Mouse (Mus musculus): ENCODE data around the gene Tfrc. TPM values are rescaled to one million over a fixed set of nuclear protein-coding genes. Genes with fewer than 3 reads are reported as not detected.

Tfrc gene
- polyA plus RNA-seq, 1 experiment from 2014 or later, result 48.6 TPM

DNA sequence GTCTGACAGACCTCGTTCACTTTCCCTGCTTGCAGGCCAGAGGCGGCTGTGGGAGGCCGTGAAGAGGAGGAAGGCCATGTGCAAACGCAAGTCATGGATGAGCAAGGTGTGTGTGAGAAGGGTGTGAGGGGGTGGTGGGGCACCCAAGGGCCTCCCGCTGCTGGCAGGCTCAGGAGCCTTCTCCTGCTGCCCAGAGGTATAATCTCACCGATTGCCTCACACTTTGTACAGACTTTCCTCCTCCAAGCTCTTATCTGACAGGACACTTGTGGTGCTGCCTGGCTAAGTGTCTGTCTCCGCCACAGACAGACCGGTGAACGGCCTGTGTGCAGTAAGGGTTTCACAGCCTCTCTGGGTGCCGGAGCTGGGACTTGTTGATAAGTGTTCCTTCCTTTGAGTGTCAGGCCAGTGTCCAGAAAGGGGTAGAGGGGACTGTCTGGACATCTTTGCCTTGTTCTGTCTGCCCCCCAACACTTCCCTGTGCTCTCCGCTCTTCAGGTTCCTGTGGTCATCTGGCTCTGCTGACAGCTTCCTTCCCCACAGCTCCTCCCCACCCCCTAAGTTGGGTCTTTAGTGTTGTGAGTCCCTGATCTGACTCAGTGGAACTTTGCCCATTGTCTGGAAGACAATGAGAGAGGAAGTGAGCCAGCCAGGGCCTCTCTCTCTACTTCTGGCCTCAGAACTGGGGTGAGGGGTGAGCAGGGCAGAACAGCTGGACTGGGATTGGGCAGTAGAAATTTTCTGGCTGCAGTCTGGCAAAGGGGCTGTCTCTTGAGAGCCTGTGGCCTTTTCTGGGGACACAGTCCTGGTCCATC lies 57.3 kb downstream of the Tfrc start:
- H3K27me3 ChIP-seq (replicated peaks), result no peaks in the 10 kb centered on the region
- H3K4me1 ChIP-seq, result peaks cover 40% of the 10 kb centered on the region
- H3K9me3 ChIP-seq, result no peaks in the 10 kb centered on the region
- H3K27ac ChIP-seq, result no peak overlapping the region
- peaks cover 24% of the 10 kb centered on the region for H3K36me3 ChIP-seq
- no peak overlapping the region for H3K9ac ChIP-seq
- no peak overlapping the region for H3K4me3 ChIP-seq
- no peak for ATAC-seq (ENCODE audit: low FRiP score, low read depth)
- no peak overlapping the region for H3K4me2 ChIP-seq (replicated peaks)
- WGBS, result 48% methylated on average over 11 of the region's 11 CpGs

DNA sequence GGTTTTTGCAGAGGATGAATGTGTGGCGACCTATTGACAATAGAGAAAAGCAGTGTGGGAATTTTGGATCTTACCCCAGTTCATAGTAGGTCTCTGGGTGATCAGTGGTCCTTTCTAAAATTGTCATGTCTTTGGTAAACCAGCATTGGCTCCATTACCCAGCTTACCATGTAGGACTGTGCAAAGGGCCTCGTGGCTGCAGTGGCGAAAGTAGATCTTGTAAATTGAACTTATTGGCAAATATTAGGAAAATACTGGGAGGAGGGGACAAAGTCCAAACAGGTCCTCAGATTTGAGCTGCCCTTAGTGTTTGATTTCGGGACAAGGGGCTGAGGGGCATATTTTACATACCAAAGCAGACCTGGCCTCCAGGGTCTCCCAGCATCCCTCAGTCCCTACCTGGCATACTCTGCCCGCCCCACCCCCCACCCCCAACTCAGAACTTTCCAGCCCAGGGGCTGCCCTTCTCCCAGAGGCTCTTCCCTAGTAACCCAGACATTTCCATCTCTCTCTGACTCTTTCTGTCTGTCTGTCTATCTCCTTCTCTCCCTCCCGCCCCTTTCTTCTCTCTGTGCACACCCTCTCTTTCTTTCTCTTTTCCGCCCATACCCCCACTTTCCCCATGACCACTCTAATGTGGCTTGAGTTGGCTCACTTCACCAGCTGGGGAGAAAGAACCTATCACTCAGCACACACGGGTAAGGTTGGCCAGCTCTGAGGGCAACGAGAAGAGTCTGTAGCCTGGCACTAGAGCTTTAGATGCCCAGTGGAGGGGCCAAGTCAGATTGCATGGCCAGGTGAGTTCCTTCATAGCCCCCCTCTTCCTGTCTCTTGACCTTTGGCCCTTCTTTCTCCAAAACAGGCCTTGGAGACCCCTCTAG lies 58.2 kb downstream of the Tfrc start:
- H3K4me1 ChIP-seq, result peaks cover 32% of the 10 kb centered on the region
- H3K4me2 ChIP-seq (replicated peaks), result no peak overlapping the region
- 74% methylated on average over 9 of the region's 9 CpGs for WGBS
- no peak overlapping the region for H3K9ac ChIP-seq
- no peaks in the 10 kb centered on the region for H3K27me3 ChIP-seq (replicated peaks)
- no peak for ATAC-seq (ENCODE audit: low FRiP score, low read depth)
- no peak overlapping the region for H3K4me3 ChIP-seq
- no peak overlapping the region for H3K27ac ChIP-seq
- H3K9me3 ChIP-seq, result no peaks in the 10 kb centered on the region
- H3K36me3 ChIP-seq, result peaks cover 32% of the 10 kb centered on the region

DNA sequence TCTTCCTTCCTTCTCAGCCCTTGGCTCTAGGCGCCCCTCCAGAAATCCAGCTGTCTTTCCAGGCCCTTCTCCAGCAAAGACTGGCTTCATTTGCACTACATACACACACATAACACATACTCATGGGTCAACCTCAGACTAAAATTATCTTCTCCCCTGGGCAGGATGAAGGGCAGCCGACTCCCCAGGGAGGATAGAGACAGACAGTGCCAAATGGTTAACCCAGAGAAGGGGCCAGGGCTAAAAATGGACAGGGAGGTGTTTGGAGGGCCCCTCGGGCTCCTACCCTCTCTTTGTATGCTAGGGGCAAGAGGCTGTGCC lies 58.8 kb downstream of the Tfrc start:
- H3K9ac ChIP-seq, result no peak overlapping the region
- no peaks in the 10 kb centered on the region for H3K9me3 ChIP-seq
- H3K4me1 ChIP-seq, result peaks cover 28% of the 10 kb centered on the region
- WGBS, result 86% methylated on average over 3 of the region's 3 CpGs
- peaks cover 38% of the 10 kb centered on the region for H3K36me3 ChIP-seq
- no peak overlapping the region for H3K4me3 ChIP-seq
- ATAC-seq (ENCODE audit: low FRiP score, low read depth), result no peak
- no peak overlapping the region for H3K27ac ChIP-seq
- no peaks in the 10 kb centered on the region for H3K27me3 ChIP-seq (replicated peaks)
- no peak overlapping the region for H3K4me2 ChIP-seq (replicated peaks)

DNA sequence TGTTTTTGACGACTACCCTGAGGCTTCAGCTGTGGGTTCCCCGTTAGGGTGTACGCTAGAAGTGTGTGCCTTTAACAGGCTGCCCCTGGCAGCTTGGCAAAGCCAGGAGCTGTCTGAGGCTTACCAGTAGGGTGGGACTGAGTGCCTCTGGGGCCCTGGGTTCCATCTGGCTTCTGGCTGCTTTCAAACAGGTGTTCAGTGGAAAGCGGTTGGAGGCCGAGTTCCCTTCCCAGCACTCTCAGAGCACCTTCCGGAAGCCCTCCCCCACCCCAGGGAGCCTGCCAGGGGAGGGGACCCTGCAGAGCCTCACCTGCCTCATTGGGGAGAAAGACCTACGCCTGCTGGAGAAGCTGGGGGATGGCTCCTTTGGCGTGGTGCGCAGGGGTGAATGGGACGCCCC lies 59.3 kb downstream of the Tfrc start:
- no peak overlapping the region for H3K27ac ChIP-seq

DNA sequence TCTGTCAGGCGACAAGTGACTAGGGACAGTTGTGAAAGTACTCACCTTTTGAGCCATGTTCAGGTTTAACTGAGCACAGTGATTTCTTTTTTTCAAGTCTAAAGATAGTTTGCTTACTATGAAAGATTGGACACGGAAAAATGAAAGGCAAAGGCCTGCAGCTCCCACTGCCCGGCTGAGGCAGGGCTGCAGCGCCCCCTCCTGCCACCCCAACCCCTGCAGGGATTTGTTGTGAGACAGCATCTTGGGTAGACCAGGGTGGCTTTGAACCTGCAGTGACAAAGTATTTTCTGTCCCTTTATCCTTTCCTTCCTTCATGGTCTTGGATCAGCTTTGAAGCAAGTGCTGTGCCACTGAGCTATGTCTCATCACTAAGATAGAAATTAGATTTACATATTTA lies 59.8 kb downstream of the Tfrc start:
- Histone ChIP-seq H3K27ac (no peak overlapping the region), H3K4me1 (peaks cover 21% of the 10 kb centered on the region), H3K36me3 (peaks cover 47% of the 10 kb centered on the region)

More for the DNA sequence above, 59.3 kb downstream of the Tfrc start:
- Histone ChIP-seq H3K4me1 (peaks cover 25% of the 10 kb centered on the region), H3K4me3 (no peak overlapping the region), H3K36me3 (peaks cover 43% of the 10 kb centered on the region), H3K9ac (no peak overlapping the region), H3K27me3 (replicated peaks) (no peaks in the 10 kb centered on the region), H3K4me2 (replicated peaks) (no peak overlapping the region), H3K9me3 (no peaks in the 10 kb centered on the region)
- WGBS, result 76% methylated on average over 10 of the region's 10 CpGs
- ATAC-seq (ENCODE audit: low FRiP score, low read depth), result no peak

DNA sequence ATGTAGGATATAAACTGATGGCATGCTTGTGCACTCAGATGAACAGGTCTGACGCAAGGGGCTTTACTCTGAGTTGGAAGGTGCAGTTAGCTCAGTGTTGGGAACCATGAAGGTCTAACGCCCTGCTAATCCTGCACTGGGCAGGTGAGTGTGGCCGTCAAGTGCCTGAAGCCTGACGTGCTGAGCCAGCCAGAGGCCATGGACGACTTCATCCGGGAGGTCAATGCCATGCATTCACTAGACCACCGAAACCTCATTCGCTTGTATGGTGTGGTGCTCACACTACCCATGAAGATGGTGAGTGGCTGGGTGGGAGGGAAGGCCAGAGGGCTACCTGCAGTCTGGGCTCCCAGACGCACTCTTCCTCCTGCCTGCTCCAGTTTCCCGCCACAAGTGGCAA lies 60.5 kb downstream of the Tfrc start:
- H3K27ac ChIP-seq, result no peak overlapping the region
- no peaks in the 10 kb centered on the region for H3K9me3 ChIP-seq
- WGBS, result 94% methylated on average over 10 of the region's 10 CpGs
- H3K4me2 ChIP-seq (replicated peaks), result no peak overlapping the region
- H3K9ac ChIP-seq, result no peak overlapping the region
- H3K4me3 ChIP-seq, result no peak overlapping the region
- H3K36me3 ChIP-seq, result peaks cover 53% of the 10 kb centered on the region
- peaks cover 16% of the 10 kb centered on the region; the same call in 1 of the 2 replicates for H3K4me1 ChIP-seq
- no peak for ATAC-seq (ENCODE audit: low FRiP score, low read depth)
- H3K27me3 ChIP-seq (replicated peaks), result no peaks in the 10 kb centered on the region

More for the DNA sequence above, 59.8 kb downstream of the Tfrc start:
- no peak overlapping the region for H3K4me2 ChIP-seq (replicated peaks)
- H3K9me3 ChIP-seq, result no peaks in the 10 kb centered on the region
- H3K9ac ChIP-seq, result no peak overlapping the region
- no peak for ATAC-seq (ENCODE audit: low FRiP score, low read depth)
- H3K4me3 ChIP-seq, result no peak overlapping the region
- WGBS, result 78% methylated on average over 4 of the region's 4 CpGs
- no peaks in the 10 kb centered on the region for H3K27me3 ChIP-seq (replicated peaks)

DNA sequence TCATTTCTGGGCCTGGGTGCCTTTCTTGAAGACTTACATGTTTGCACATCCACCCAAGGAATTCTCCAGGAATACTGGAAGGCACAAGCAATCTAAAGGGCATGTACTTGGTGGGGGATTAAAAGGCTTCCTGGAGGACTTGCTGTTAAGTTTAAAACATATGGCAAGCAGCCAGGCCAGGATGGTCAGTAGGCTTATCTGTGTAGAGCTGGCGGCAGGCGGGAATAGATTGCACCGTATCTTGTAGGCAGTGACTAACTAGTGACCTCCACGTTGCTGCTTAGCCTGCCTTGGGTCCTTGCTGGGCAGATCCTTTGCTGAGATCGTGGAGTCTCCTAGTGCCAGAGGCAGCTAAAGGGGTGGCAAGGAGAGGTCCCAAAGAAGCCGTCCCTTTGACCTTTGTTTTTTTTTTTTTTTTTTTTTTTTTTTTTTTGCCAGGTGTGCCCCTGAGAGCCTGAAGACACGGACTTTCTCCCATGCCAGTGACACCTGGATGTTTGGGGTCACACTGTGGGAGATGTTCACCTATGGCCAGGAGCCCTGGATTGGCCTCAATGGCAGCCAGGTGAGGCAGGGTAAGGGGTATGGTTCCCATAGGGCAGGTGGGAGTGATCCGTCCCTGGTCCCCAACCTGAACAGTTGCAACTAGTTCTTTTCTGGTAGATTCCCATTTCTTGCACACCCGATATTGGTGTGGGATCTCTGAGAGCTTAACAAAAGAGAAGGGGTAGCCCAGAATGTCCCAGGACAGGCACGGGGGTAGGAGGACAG lies 61.8 kb downstream of the Tfrc start:
- Histone ChIP-seq H3K4me3 (no peak overlapping the region), H3K27ac (no peak overlapping the region), H3K4me1 (peaks cover 16% of the 10 kb centered on the region; the same call in 1 of the 2 replicates), H3K9me3 (no peaks in the 10 kb centered on the region), H3K4me2 (replicated peaks) (no peak overlapping the region), H3K27me3 (replicated peaks) (no peaks in the 10 kb centered on the region), H3K36me3 (peaks cover 63% of the 10 kb centered on the region), H3K9ac (no peak overlapping the region)
- no peak for ATAC-seq (ENCODE audit: low FRiP score, low read depth)
- 90% methylated on average over 10 of the region's 10 CpGs for WGBS

DNA sequence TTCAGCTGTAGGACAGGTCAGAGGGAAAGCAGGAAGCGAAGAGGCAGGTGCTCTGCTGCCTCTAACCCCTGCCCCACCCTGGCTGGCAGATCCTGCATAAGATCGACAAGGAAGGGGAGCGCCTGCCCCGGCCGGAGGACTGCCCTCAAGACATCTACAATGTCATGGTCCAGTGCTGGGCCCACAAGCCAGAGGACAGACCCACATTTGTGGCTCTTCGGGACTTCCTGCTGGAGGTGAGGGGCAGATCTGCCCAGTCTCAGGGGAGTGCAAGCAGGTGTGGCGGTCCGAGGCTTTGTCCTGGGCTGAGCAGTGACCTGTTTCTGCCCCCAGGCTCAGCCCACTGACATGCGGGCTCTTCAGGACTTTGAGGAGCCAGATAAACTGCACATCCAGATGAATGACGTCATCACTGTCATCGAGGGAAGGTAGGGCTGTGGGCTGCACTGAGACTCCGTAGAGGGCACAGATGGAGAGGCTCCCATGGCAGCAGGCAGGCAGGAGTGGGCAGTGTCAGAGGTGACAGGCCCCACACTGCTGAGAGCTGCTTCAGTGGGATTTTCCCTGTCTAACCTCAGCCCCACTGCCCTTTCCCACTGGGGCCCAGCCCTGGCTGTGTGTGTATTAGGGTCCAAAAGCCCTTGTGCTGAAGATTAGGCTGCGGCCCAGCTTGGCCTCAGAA lies 62.6 kb downstream of the Tfrc start:
- Histone ChIP-seq H3K4me2 (replicated peaks) (no peak overlapping the region), H3K27ac (no peak overlapping the region), H3K36me3 (peaks cover 71% of the 10 kb centered on the region), H3K4me3 (no peak overlapping the region), H3K27me3 (replicated peaks) (no peaks in the 10 kb centered on the region), H3K4me1 (0 out of 2 replicates have a peak, but pooled peaks cover 8% of the 10 kb centered on the region), H3K9me3 (no peaks in the 10 kb centered on the region), H3K9ac (no peak overlapping the region)
- 90% methylated on average over 13 of the region's 13 CpGs for WGBS
- no peak for ATAC-seq (ENCODE audit: low FRiP score, low read depth)

DNA sequence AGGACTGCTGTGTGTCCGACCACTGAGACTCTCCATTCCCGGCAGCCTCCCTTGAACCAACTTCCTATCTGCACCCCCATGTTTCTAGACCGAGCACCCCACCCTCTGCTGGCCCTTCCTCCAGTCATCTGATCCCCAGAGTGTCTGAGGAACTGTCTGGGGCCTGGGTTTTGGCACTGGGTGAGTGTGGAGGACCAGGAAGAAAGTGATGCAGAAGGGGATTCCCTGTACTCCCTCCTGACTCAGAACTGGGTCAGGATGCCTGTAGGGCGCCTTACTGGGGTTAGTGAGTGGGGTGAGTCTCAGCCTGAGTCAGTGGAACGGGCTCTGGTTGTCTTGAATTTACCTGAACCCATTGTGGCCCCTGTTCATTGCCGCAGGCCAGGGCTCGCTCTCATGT lies 63.5 kb downstream of the Tfrc start:
- no peak for ATAC-seq (ENCODE audit: low FRiP score, low read depth)
- 0 out of 2 replicates have a peak, but pooled peaks cover 3% of the 10 kb centered on the region for H3K4me1 ChIP-seq
- H3K9me3 ChIP-seq, result no peaks in the 10 kb centered on the region
- H3K9ac ChIP-seq, result no peak overlapping the region
- WGBS, result 93% methylated on average over 7 of the region's 7 CpGs
- no peak overlapping the region for H3K27ac ChIP-seq
- H3K27me3 ChIP-seq (replicated peaks), result no peaks in the 10 kb centered on the region
- H3K4me2 ChIP-seq (replicated peaks), result no peak overlapping the region
- H3K36me3 ChIP-seq, result peaks cover 80% of the 10 kb centered on the region
- no peak overlapping the region for H3K4me3 ChIP-seq

DNA sequence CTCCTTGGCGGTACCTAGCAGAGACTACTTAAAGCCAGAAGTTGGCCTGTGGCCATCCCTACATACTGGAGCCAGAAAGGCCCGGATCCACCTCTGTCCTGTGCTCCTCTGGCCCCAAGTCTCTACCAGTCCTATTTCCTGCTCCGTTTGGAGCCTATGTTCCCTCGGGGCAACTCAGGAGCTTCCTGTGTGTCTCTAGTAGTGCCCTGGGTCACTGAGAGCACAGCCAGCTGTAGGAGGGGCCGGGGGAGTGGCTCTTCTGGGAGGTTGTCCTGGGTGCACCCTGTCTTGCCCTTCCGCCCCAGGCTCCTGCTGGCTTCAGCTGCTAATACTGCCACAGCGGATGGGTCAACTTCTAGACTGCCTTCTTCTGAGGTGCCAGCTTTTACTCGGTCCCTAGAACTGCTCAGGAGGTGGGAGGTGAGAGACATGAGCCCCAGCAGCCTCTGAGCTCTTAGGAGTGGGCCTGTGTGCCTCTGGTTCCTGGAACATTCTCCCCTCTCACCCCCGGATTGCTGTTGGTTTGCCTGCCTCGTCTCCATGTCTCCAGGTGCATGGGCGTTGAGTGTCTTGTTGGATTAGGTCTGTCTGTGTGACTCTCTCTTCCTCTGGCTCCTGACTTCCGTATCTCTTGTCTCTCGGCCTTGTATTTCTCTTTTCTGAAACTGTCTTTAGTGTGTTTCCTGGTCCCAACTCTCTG lies 64.3 kb downstream of the Tfrc start:
- no peak overlapping the region for H3K4me2 ChIP-seq (replicated peaks)
- no peak for ATAC-seq (ENCODE audit: low FRiP score, low read depth)
- H3K9me3 ChIP-seq, result no peaks in the 10 kb centered on the region
- no peak overlapping the region for H3K9ac ChIP-seq
- no peak overlapping the region for H3K27ac ChIP-seq
- H3K27me3 ChIP-seq (replicated peaks), result no peaks in the 10 kb centered on the region
- H3K4me1 ChIP-seq, result no peaks in the 10 kb centered on the region
- 77% methylated on average over 13 of the region's 13 CpGs for WGBS
- H3K4me3 ChIP-seq, result no peak overlapping the region
- H3K36me3 ChIP-seq, result peaks cover 82% of the 10 kb centered on the region

DNA sequence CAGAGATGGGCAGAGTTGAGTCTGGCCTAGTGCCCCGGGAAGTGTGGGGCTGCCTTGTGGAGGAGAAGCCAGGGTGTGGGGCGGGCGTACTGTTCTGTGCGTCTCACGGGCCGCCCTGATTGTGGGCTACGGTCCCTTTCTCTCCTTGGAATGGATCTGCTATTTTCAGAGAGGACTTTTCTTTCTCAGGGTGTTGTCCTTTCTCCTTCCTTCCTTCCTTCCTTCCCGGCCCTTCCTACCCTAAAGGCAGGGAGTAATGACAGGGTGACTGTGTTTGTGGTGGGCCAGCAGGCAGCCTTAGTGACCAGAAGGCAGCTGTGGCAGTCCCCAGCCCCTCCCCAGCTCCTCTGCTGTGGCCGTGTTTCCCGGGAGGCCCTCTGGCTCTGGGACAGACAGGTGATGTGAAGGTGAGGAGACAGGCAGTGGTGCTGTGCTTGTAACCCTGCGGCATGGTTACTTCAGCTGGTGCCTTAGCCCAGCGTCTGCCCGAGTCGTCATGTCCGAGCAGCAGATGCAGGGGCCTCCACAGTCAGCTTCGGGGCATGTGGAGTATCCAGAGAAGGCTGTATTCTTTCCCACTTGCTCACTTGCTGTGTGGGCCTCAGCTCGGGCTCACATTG lies 65.5 kb downstream of the Tfrc start:
- Histone ChIP-seq H3K9ac (no peak overlapping the region), H3K4me2 (replicated peaks) (no peak overlapping the region), H3K4me3 (no peak overlapping the region), H3K9me3 (no peaks in the 10 kb centered on the region), H3K27me3 (replicated peaks) (no peaks in the 10 kb centered on the region), H3K4me1 (no peaks in the 10 kb centered on the region), H3K36me3 (peaks cover 90% of the 10 kb centered on the region), H3K27ac (no peak overlapping the region)
- ATAC-seq (ENCODE audit: low FRiP score, low read depth), result no peak
- WGBS, result 91% methylated on average over 17 of the region's 17 CpGs

All from neural tube, embryonic 12.5 days (tissue).